In the genomic region with DNA sequence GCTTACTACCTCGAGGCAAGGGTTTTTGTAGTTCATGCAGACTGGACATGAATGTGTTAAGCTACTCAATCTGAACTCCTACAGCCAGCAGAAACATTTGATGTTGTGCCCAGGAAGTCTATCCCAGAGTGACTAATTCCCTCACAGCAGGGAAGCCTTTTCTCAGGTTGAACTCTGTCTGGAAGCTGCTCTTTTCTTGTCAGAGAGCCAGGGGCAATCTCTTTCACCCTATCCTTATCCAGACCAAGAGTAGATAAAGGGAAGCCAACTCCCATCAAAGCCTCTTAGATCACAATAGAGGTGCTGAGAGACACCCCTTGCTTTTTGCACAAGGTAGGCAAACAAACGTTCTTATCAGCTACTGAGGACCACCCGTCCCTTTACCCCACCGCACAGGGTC, we compare ENCODE assay signal across 10 mouse cellular contexts.
A peak's percentile ranks its signal among the peaks of the same experiment; 100 is the strongest.
DNase-seq lines count a peak whose midpoint lies in the region; ATAC-seq and TF ChIP-seq lines count a peak whose summit lies in the region.
"Had no signal": no experiment of that assay in that cellular context is flagged by ENCODE, and none has a peak within 500 bp of the region (broad histone marks: within the 10 kb centered on the region; RNA-seq: fewer than 3 reads in every experiment).

No protein-coding gene starts in this region.

- no peaks in the 10 kb centered on the region for H3K27me3 ChIP-seq in forebrain, postnatal 0 days (ENCODE audit: insufficient read depth, low read length)
- H3K27me3 ChIP-seq in forebrain, embryonic 12.5 days: no peaks in the 10 kb centered on the region
- H3K27me3 ChIP-seq in midbrain, embryonic 13.5 days: no peaks in the 10 kb centered on the region
- no peaks in the 10 kb centered on the region for H3K27me3 ChIP-seq in midbrain, embryonic 15.5 days (replicated peaks)
- no peaks in the 10 kb centered on the region for H3K27me3 ChIP-seq in intestine, embryonic 14.5 days (replicated peaks; ENCODE audit: control insufficient read depth, insufficient read depth, low read length)
- H3K27me3 ChIP-seq in stomach, embryonic 16.5 days (ENCODE audit: control insufficient read depth, insufficient read depth, low read length): no peaks in the 10 kb centered on the region
- H3K27me3 ChIP-seq: hindbrain, embryonic 12.5 days; liver, embryonic 13.5 days had no signal

- H3K4me2 ChIP-seq in forebrain, postnatal 0 days (ENCODE audit: low read depth): no peak overlapping the region
- H3K4me2 ChIP-seq in forebrain, embryonic 12.5 days: no peak overlapping the region
- no peak overlapping the region for H3K4me2 ChIP-seq in midbrain, embryonic 13.5 days (replicated peaks)
- H3K4me2 ChIP-seq in midbrain, embryonic 15.5 days: no peak overlapping the region
- H3K4me2 ChIP-seq in intestine, embryonic 14.5 days (ENCODE audit: low read length): no peak overlapping the region
- H3K4me2 ChIP-seq in stomach, embryonic 16.5 days (ENCODE audit: low read depth, low read length): no peak overlapping the region
- H3K4me2 ChIP-seq: hindbrain, embryonic 12.5 days; liver, embryonic 13.5 days had no signal

- ATAC-seq in forebrain, postnatal 0 days: peak; percentile 20; the same call in 1 of the 2 replicates
- ATAC-seq in forebrain, embryonic 12.5 days (ENCODE audit: low FRiP score): no peak
- ATAC-seq in midbrain, embryonic 13.5 days: 0 out of 2 replicates have a peak, but pooled peaks have one; percentile 30
- ATAC-seq in midbrain, embryonic 15.5 days (replicated peaks): no peak; the same call in 1 of the 2 replicates
- ATAC-seq in intestine, embryonic 14.5 days (replicated peaks; ENCODE audit: low FRiP score, low TSS enrichment, low read depth): no peak
- peak; percentile 44; the same call in 1 of the 2 replicates for ATAC-seq in stomach, embryonic 16.5 days (ENCODE audit: insufficient read depth, low FRiP score)

- H3K9ac ChIP-seq in forebrain, postnatal 0 days: no peak overlapping the region
- no peak overlapping the region for H3K9ac ChIP-seq in forebrain, embryonic 12.5 days
- no peak overlapping the region for H3K9ac ChIP-seq in midbrain, embryonic 13.5 days (replicated peaks)
- H3K9ac ChIP-seq in midbrain, embryonic 15.5 days: no peak overlapping the region
- no peak overlapping the region for H3K9ac ChIP-seq in intestine, embryonic 14.5 days (ENCODE audit: low read length)
- H3K9ac ChIP-seq in stomach, embryonic 16.5 days (ENCODE audit: low read length): no peak overlapping the region
- H3K9ac ChIP-seq: hindbrain, embryonic 12.5 days; liver, embryonic 13.5 days had no signal

- no peak for TF ChIP-seq CTCF in forebrain, postnatal 0 days (IDR thresholded peaks at IDR 0.05; ENCODE audit: low read depth)

- 17% methylated on average over 4 of the region's 4 CpGs for WGBS in forebrain, postnatal 0 days
- WGBS in forebrain, embryonic 12.5 days: 24% methylated on average over 4 of the region's 4 CpGs
- 32% methylated on average over 4 of the region's 4 CpGs for WGBS in midbrain, embryonic 13.5 days
- 30% methylated on average over 4 of the region's 4 CpGs for WGBS in midbrain, embryonic 15.5 days
- 32% methylated on average over 4 of the region's 4 CpGs for WGBS in intestine, embryonic 14.5 days
- WGBS in stomach, embryonic 16.5 days: 20% methylated on average over 4 of the region's 4 CpGs

- H3K4me3 ChIP-seq in forebrain, postnatal 0 days (ENCODE audit: low read depth, low read length): no peak overlapping the region
- no peak overlapping the region for H3K4me3 ChIP-seq in forebrain, embryonic 12.5 days (replicated peaks)
- H3K4me3 ChIP-seq in midbrain, embryonic 13.5 days (replicated peaks): no peak overlapping the region
- H3K4me3 ChIP-seq in midbrain, embryonic 15.5 days: no peak overlapping the region
- H3K4me3 ChIP-seq in intestine, embryonic 14.5 days (ENCODE audit: low read depth, low read length): no peak overlapping the region
- H3K4me3 ChIP-seq in stomach, embryonic 16.5 days (replicated peaks; ENCODE audit: low read length): no peak overlapping the region
- H3K4me3 ChIP-seq: hindbrain, embryonic 12.5 days; liver, embryonic 13.5 days had no signal

- H3K27ac ChIP-seq in forebrain, postnatal 0 days (ENCODE audit: low read depth, low read length): no peak overlapping the region
- no peak overlapping the region for H3K27ac ChIP-seq in forebrain, embryonic 12.5 days
- no peak overlapping the region for H3K27ac ChIP-seq in midbrain, embryonic 13.5 days
- no peak overlapping the region for H3K27ac ChIP-seq in midbrain, embryonic 15.5 days
- H3K27ac ChIP-seq in intestine, embryonic 14.5 days (ENCODE audit: low read depth): no peak overlapping the region
- H3K27ac ChIP-seq in stomach, embryonic 16.5 days (ENCODE audit: low read length): no peak overlapping the region
- H3K27ac ChIP-seq: hindbrain, embryonic 12.5 days; liver, embryonic 13.5 days had no signal

- H3K36me3 ChIP-seq in forebrain, postnatal 0 days (ENCODE audit: insufficient read depth): no peaks in the 10 kb centered on the region
- no peaks in the 10 kb centered on the region for H3K36me3 ChIP-seq in forebrain, embryonic 12.5 days (replicated peaks)
- no peaks in the 10 kb centered on the region for H3K36me3 ChIP-seq in midbrain, embryonic 13.5 days
- H3K36me3 ChIP-seq in midbrain, embryonic 15.5 days (replicated peaks): no peaks in the 10 kb centered on the region
- H3K36me3 ChIP-seq in intestine, embryonic 14.5 days (ENCODE audit: control insufficient read depth, insufficient read depth, low read length): no peaks in the 10 kb centered on the region
- no peaks in the 10 kb centered on the region for H3K36me3 ChIP-seq in stomach, embryonic 16.5 days (ENCODE audit: control insufficient read depth, insufficient read depth, low read length)
- H3K36me3 ChIP-seq: hindbrain, embryonic 12.5 days; liver, embryonic 13.5 days had no signal

- no peaks in the 10 kb centered on the region for H3K4me1 ChIP-seq in forebrain, postnatal 0 days (ENCODE audit: insufficient read depth)
- peaks cover 3% of the 10 kb centered on the region; the same call in 1 of the 2 replicates for H3K4me1 ChIP-seq in forebrain, embryonic 12.5 days
- no peaks in the 10 kb centered on the region for H3K4me1 ChIP-seq in midbrain, embryonic 13.5 days (replicated peaks)
- H3K4me1 ChIP-seq in midbrain, embryonic 15.5 days: no peaks in the 10 kb centered on the region
- H3K4me1 ChIP-seq in intestine, embryonic 14.5 days (replicated peaks; ENCODE audit: control insufficient read depth, insufficient read depth, low read length): 0 out of 2 replicates have a peak, but pooled peaks cover 3% of the 10 kb centered on the region
- peaks cover 8% of the 10 kb centered on the region for H3K4me1 ChIP-seq in stomach, embryonic 16.5 days (ENCODE audit: control insufficient read depth, insufficient read depth, low read length)
- H3K4me1 ChIP-seq: hindbrain, embryonic 12.5 days; liver, embryonic 13.5 days had no signal

- DNase-seq in forebrain, postnatal 0 days: no peak
- peak; percentile 56 for DNase-seq in intestine, embryonic 14.5 days (ENCODE audit: low spot score)
- DNase-seq in gastrocnemius, postnatal 4 days (ENCODE audit: low spot score in 2 of 2): no peak
- no peak for DNase-seq in embryo, embryonic 10 days (ENCODE audit: low spot score)
- DNase-seq: liver, embryonic 13.5 days had no signal

- H3K9me3 ChIP-seq in forebrain, postnatal 0 days (ENCODE audit: low read length): no peaks in the 10 kb centered on the region
- H3K9me3 ChIP-seq in forebrain, embryonic 12.5 days: no peaks in the 10 kb centered on the region
- H3K9me3 ChIP-seq in midbrain, embryonic 13.5 days: no peaks in the 10 kb centered on the region
- H3K9me3 ChIP-seq in midbrain, embryonic 15.5 days: no peaks in the 10 kb centered on the region
- no peaks in the 10 kb centered on the region for H3K9me3 ChIP-seq in intestine, embryonic 14.5 days (ENCODE audit: control insufficient read depth, low read length)
- no peaks in the 10 kb centered on the region for H3K9me3 ChIP-seq in stomach, embryonic 16.5 days (replicated peaks; ENCODE audit: control insufficient read depth, low read length)
- H3K9me3 ChIP-seq: hindbrain, embryonic 12.5 days; liver, embryonic 13.5 days had no signal

Comparison
In these comparisons a context has a peak if more than half of its experiments do, and no peak if none do; other contexts are left out.
1. ATAC-seq: peak in forebrain, postnatal 0 days (single experiment), midbrain, embryonic 13.5 days (single experiment) and stomach, embryonic 16.5 days (single experiment); none in forebrain, embryonic 12.5 days (single experiment), midbrain, embryonic 15.5 days (single experiment) and intestine, embryonic 14.5 days (single experiment).